Mouse (Mus musculus) urinary bladder, postnatal 4 days (tissue): ENCODE data around the gene Ddo.
A peak's percentile ranks its signal among the peaks of the same experiment; 100 is the strongest.

Source experiments
- DNase-seq, 2 experiments: peaks; one replicate each; pipeline ENCODE4 v3.0.0; 2021 to 2022; ENCODE audit warnings: low spot score in 2 of 2

Gene Ddo

GRCm38 (mm10) chr10:40665270-40665669 lies 35.5 kb downstream of the Ddo start:
- no peak for DNase-seq

- DNase-seq: no peak
These were observed 37.1 kb downstream of the Ddo start for GRCm38 (mm10) chr10:40666943-40667342.

- DNase-seq: no peak
These were observed 38.8 kb downstream of the Ddo start for GRCm38 (mm10) chr10:40668640-40669039.

- no peak for DNase-seq
These were observed 42.9 kb downstream of the Ddo start for GRCm38 (mm10) chr10:40672587-40673296.

- DNase-seq: no peak
These were observed 43.5 kb downstream of the Ddo start for GRCm38 (mm10) chr10:40673297-40673665.

- DNase-seq: no peak
These were observed 44.3 kb downstream of the Ddo start for GRCm38 (mm10) chr10:40674151-40674550.

- DNase-seq: no peak
These were observed 46.1 kb downstream of the Ddo start for GRCm38 (mm10) chr10:40675921-40676320.

GRCm38 (mm10) chr10:40678477-40678876 lies 48.7 kb downstream of the Ddo start:
- no peak for DNase-seq

- no peak for DNase-seq
These were observed 52.7 kb downstream of the Ddo start for GRCm38 (mm10) chr10:40682470-40682869.

GRCm38 (mm10) chr10:40683092-40683867 lies 53.5 kb downstream of the Ddo start, which contains the start of gene Mettl24:
Mettl24 (plus strand) TSS chr10:40683282.
- peak; percentile 73 to 75 for DNase-seq

- no peak for DNase-seq
These were observed 54.0 kb downstream of the Ddo start for GRCm38 (mm10) chr10:40683868-40684253.

- no peak for DNase-seq
These were observed 54.5 kb downstream of the Ddo start for GRCm38 (mm10) chr10:40684326-40684725.

GRCm38 (mm10) chr10:40685641-40686040 lies 55.8 kb downstream of the Ddo start:
- no peak for DNase-seq

- DNase-seq: no peak
These were observed 57.2 kb downstream of the Ddo start for GRCm38 (mm10) chr10:40686976-40687375.

GRCm38 (mm10) chr10:40687407-40687806 lies 57.6 kb downstream of the Ddo start:
- no peak for DNase-seq

GRCm38 (mm10) chr10:40688266-40688665 lies 58.5 kb downstream of the Ddo start:
- no peak for DNase-seq

GRCm38 (mm10) chr10:40688873-40689272 lies 59.1 kb downstream of the Ddo start:
- no peak for DNase-seq

GRCm38 (mm10) chr10:40698652-40699051 lies 68.8 kb downstream of the Ddo start:
- DNase-seq: no peak

GRCm38 (mm10) chr10:40711127-40711526 lies 81.3 kb downstream of the Ddo start:
- DNase-seq: no peak

- peak in 1 of 2 experiments; percentile 39 for DNase-seq
These were observed 83.3 kb downstream of the Ddo start for GRCm38 (mm10) chr10:40713018-40713608.

- no peak for DNase-seq
These were observed 84.0 kb downstream of the Ddo start for GRCm38 (mm10) chr10:40713829-40714228.

- DNase-seq: no peak
These were observed 85.3 kb downstream of the Ddo start for GRCm38 (mm10) chr10:40715151-40715550.

GRCm38 (mm10) chr10:40716296-40716695 lies 86.5 kb downstream of the Ddo start:
- DNase-seq: no peak
